Mouse (Mus musculus) lung, embryonic 15.5 days (tissue): ENCODE data around the gene Tsks. TPM values are rescaled to one million over a fixed set of nuclear protein-coding genes. Genes with fewer than 3 reads are reported as not detected.

Source experiments
- ATAC-seq: fragments of 200-750 bp; cut with Nextera tagmentation; 2 replicates; pipeline ENCODE4 v1.8.0; 2017; ENCODE audit warnings: moderate number of reproducible peaks, borderline replicate concordance; ENCODE audit not compliant: low FRiP score, low TSS enrichment; ENCODE audit errors: extremely low read depth
- H3K27ac ChIP-seq: fragments of 300-500 bp; sonication (generic); 2 replicates; pipeline ENCODE4 v1.5.1; 2015; ENCODE audit warnings: moderate library complexity, mild to moderate bottlenecking, inconsistent platforms
- H3K27me3 ChIP-seq: fragments of 300-500 bp; sonication (generic); 2 replicates; pipeline ENCODE4 v1.6.1; 2015; ENCODE audit warnings: inconsistent platforms
- H3K36me3 ChIP-seq: fragments of 300-500 bp; sonication (generic); 2 replicates; pipeline ENCODE4 v1.6.1; 2015; ENCODE audit warnings: inconsistent platforms
- H3K4me1 ChIP-seq: fragments of 300-500 bp; sonication (generic); 2 replicates; pipeline ENCODE4 v1.6.1; 2015; ENCODE audit warnings: inconsistent platforms
- H3K4me2 ChIP-seq: fragments of 300-500 bp; sonication (generic); 2 replicates; pipeline ENCODE4 v1.6.1; 2015; ENCODE audit warnings: inconsistent platforms, mild to moderate bottlenecking, moderate library complexity
- H3K4me3 ChIP-seq: fragments of 300-500 bp; sonication (generic); 2 replicates; pipeline ENCODE4 v1.5.1; 2015; ENCODE audit warnings: mild to moderate bottlenecking, inconsistent platforms
- H3K9ac ChIP-seq: fragments of 300-500 bp; sonication (generic); 2 replicates; pipeline ENCODE4 v1.6.1; 2015; ENCODE audit warnings: inconsistent platforms
- H3K9me3 ChIP-seq: fragments of 300-500 bp; sonication (generic); 2 replicates; pipeline ENCODE4 v1.6.1; 2016; ENCODE audit warnings: inconsistent platforms
- WGBS: fragments of 180-500 bp; shearing (Covaris S2); methylation state at CpG from one replicate; pipeline ENCODE4 v1.1.7; 2015; 5-methylcytosine and 5-hydroxymethylcytosine counted together
- polyA plus RNA-seq: library from polyadenylated mRNA; unstranded; fragments of >200 nt; fragmentation: Nextera tagmentation; extraction: Ambion mirVana; gene quantifications from 2 replicates; pipeline ENCODE4 v1.2.1, GENCODE M21; 2015

Tsks gene
- polyA plus RNA-seq, 1 experiment from 2014 or later = 0.15 TPM

GRCm38 (mm10) chr7:44915314-44915713 is 27.7 kb upstream of the Tsks start:
- Histone ChIP-seq H3K4me1 (peaks cover 10% of the 10 kb centered on the region), H3K27me3 (no peaks in the 10 kb centered on the region), H3K4me2 (no peak overlapping the region), H3K9ac (no peak overlapping the region), H3K27ac (no peak overlapping the region), H3K4me3 (no peak overlapping the region), H3K36me3 (peaks cover 49% of the 10 kb centered on the region), H3K9me3 (no peaks in the 10 kb centered on the region)
- ATAC-seq = no peak
- WGBS = 90% methylated on average over 9 of the region's 9 CpGs

- no peak overlapping the region for H3K9ac ChIP-seq
- no peak overlapping the region for H3K27ac ChIP-seq
- 78% methylated on average over 6 of the region's 6 CpGs for WGBS
- H3K4me1 ChIP-seq = peaks cover 10% of the 10 kb centered on the region
- H3K27me3 ChIP-seq = no peaks in the 10 kb centered on the region
- H3K4me2 ChIP-seq = no peak overlapping the region
- H3K9me3 ChIP-seq = no peaks in the 10 kb centered on the region
- H3K36me3 ChIP-seq = peaks cover 43% of the 10 kb centered on the region
- no peak for ATAC-seq
- H3K4me3 ChIP-seq = no peak overlapping the region
Measured at GRCm38 (mm10) chr7:44916191-44916590, 26.8 kb upstream of the Tsks start.

- H3K27ac ChIP-seq = no peak overlapping the region
- no peak overlapping the region for H3K4me3 ChIP-seq
- no peak overlapping the region for H3K4me2 ChIP-seq
- peaks cover 42% of the 10 kb centered on the region for H3K36me3 ChIP-seq
- 84% methylated on average over 4 of the region's 4 CpGs for WGBS
- no peaks in the 10 kb centered on the region for H3K27me3 ChIP-seq
- H3K9ac ChIP-seq = no peak overlapping the region
- H3K4me1 ChIP-seq = peaks cover 10% of the 10 kb centered on the region
- H3K9me3 ChIP-seq = no peaks in the 10 kb centered on the region
- ATAC-seq = peak; percentile 39; the same call in 1 of the 2 replicates
Measured at GRCm38 (mm10) chr7:44916881-44917280, 26.1 kb upstream of the Tsks start.

- H3K36me3 ChIP-seq = peaks cover 43% of the 10 kb centered on the region
- 0 out of 2 replicates have a peak overlapping the region, but pooled peaks have one; percentile 15 for H3K27ac ChIP-seq
- ATAC-seq = no peak
Measured at GRCm38 (mm10) chr7:44918219-44918618, 24.8 kb upstream of the Tsks start.

GRCm38 (mm10) chr7:44919127-44919526 is 23.9 kb upstream of the Tsks start:
- 89% methylated on average over 5 of the region's 5 CpGs for WGBS
- H3K27ac ChIP-seq = no peak overlapping the region
- no peak for ATAC-seq
- no peak overlapping the region for H3K4me2 ChIP-seq
- H3K4me3 ChIP-seq = no peak overlapping the region
- no peaks in the 10 kb centered on the region for H3K27me3 ChIP-seq
- peaks cover 41% of the 10 kb centered on the region for H3K36me3 ChIP-seq
- no peaks in the 10 kb centered on the region for H3K9me3 ChIP-seq
- peaks cover 10% of the 10 kb centered on the region for H3K4me1 ChIP-seq
- H3K9ac ChIP-seq = no peak overlapping the region

More at GRCm38 (mm10) chr7:44918219-44918618, 24.8 kb upstream of the Tsks start:
- no peaks in the 10 kb centered on the region for H3K9me3 ChIP-seq
- no peak overlapping the region for H3K4me2 ChIP-seq
- peaks cover 10% of the 10 kb centered on the region for H3K4me1 ChIP-seq
- WGBS = 67% methylated on average over 3 of the region's 3 CpGs
- H3K9ac ChIP-seq = no peak overlapping the region
- no peak overlapping the region for H3K4me3 ChIP-seq
- no peaks in the 10 kb centered on the region for H3K27me3 ChIP-seq

- Histone ChIP-seq H3K9ac (no peak overlapping the region), H3K36me3 (peaks cover 33% of the 10 kb centered on the region), H3K4me3 (no peak overlapping the region), H3K4me1 (peaks cover 12% of the 10 kb centered on the region), H3K27me3 (no peaks in the 10 kb centered on the region), H3K27ac (no peak overlapping the region), H3K9me3 (no peaks in the 10 kb centered on the region), H3K4me2 (no peak overlapping the region)
- ATAC-seq = no peak
Measured at GRCm38 (mm10) chr7:44922530-44922929, 20.5 kb upstream of the Tsks start.

- H3K4me1 ChIP-seq = peaks cover 19% of the 10 kb centered on the region
- 63% methylated on average over 3 of the region's 3 CpGs for WGBS
- no peak for ATAC-seq
Measured at GRCm38 (mm10) chr7:44925468-44925867, 17.5 kb upstream of the Tsks start.

GRCm38 (mm10) chr7:44928570-44928969 is 14.4 kb upstream of the Tsks start:
- peak overlapping the region; percentile 98 for H3K9ac ChIP-seq
- H3K27me3 ChIP-seq = no peaks in the 10 kb centered on the region
- peak overlapping the region; percentile 82; the same call in 1 of the 2 replicates for H3K27ac ChIP-seq
- WGBS = 0% methylated on average over 1 of the region's 1 CpGs
- no peaks in the 10 kb centered on the region for H3K9me3 ChIP-seq
- H3K4me3 ChIP-seq = peak overlapping the region; percentile 98
- peaks cover 14% of the 10 kb centered on the region for H3K36me3 ChIP-seq
- H3K4me1 ChIP-seq = peaks cover 22% of the 10 kb centered on the region
- H3K4me2 ChIP-seq = peak overlapping the region; percentile 69
- no peak for ATAC-seq

More at GRCm38 (mm10) chr7:44925468-44925867, 17.5 kb upstream of the Tsks start:
- Histone ChIP-seq H3K4me2 (no peak overlapping the region), H3K27me3 (no peaks in the 10 kb centered on the region), H3K9ac (no peak overlapping the region), H3K27ac (no peak overlapping the region), H3K9me3 (no peaks in the 10 kb centered on the region), H3K4me3 (no peak overlapping the region), H3K36me3 (peaks cover 33% of the 10 kb centered on the region)

GRCm38 (mm10) chr7:44929204-44930151 is 13.5 kb upstream of the Tsks start, which contains the start of gene Ap2a1:
Gene Ap2a1 (minus strand): TSS chr7:44929496.
- under 1% methylated on average over 84 of the region's 84 CpGs for WGBS
- H3K4me3 ChIP-seq = peak within 1 kb of the TSS; percentile 98
- peak; percentile 99 for ATAC-seq

GRCm38 (mm10) chr7:44938680-44939079 is 4.3 kb upstream of the Tsks start:
- Histone ChIP-seq H3K9me3 (no peaks in the 10 kb centered on the region), H3K27me3 (no peaks in the 10 kb centered on the region), H3K4me3 (no peak overlapping the region), H3K27ac (no peak overlapping the region), H3K36me3 (no peaks in the 10 kb centered on the region), H3K9ac (no peak overlapping the region), H3K4me1 (no peaks in the 10 kb centered on the region), H3K4me2 (no peak overlapping the region)
- WGBS = 85% methylated on average over 4 of the region's 4 CpGs
- no peak for ATAC-seq

More at GRCm38 (mm10) chr7:44929204-44930151, 13.5 kb upstream of the Tsks start, which contains the start of gene Ap2a1:
- H3K36me3 ChIP-seq = peaks cover 7% of the 10 kb centered on the region; the same call in 1 of the 2 replicates
- no peaks in the 10 kb centered on the region for H3K9me3 ChIP-seq
- no peaks in the 10 kb centered on the region for H3K27me3 ChIP-seq
- peaks cover 22% of the 10 kb centered on the region for H3K4me1 ChIP-seq
- peak within 1 kb of the TSS; percentile 74 for H3K4me2 ChIP-seq
- H3K27ac ChIP-seq = peak within 1 kb of the TSS; percentile 89
- peak within 1 kb of the TSS; percentile 98 for H3K9ac ChIP-seq

- Histone ChIP-seq H3K4me1 (peaks cover 17% of the 10 kb centered on the region), H3K4me3 (no peak overlapping the region), H3K9me3 (no peaks in the 10 kb centered on the region), H3K27ac (no peak overlapping the region), H3K27me3 (peaks cover 44% of the 10 kb centered on the region), H3K9ac (no peak overlapping the region), H3K4me2 (no peak overlapping the region), H3K36me3 (no peaks in the 10 kb centered on the region)
- ATAC-seq = no peak
- 60% methylated on average over 6 of the region's 6 CpGs for WGBS
Measured at GRCm38 (mm10) chr7:44949922-44950321, 6.9 kb downstream of the Tsks start.

- H3K4me2 ChIP-seq = peak overlapping the region; percentile 99
- H3K36me3 ChIP-seq = no peaks in the 10 kb centered on the region
- H3K27ac ChIP-seq = peak overlapping the region; percentile 86
- H3K9ac ChIP-seq = peak overlapping the region; percentile 61
- H3K4me1 ChIP-seq = peaks cover 17% of the 10 kb centered on the region
- 2% methylated on average over 10 of the region's 10 CpGs for WGBS
- peak overlapping the region; percentile 56 for H3K4me3 ChIP-seq
- ATAC-seq = peak; percentile 83
- H3K27me3 ChIP-seq = peaks cover 42% of the 10 kb centered on the region
- no peaks in the 10 kb centered on the region for H3K9me3 ChIP-seq
Measured at GRCm38 (mm10) chr7:44951960-44952359, 9.0 kb downstream of the Tsks start.
